Mouse (Mus musculus) cerebellum, adult 11 months (tissue): ENCODE measurements around the gene Cchcr1.

Experiments used
- DNase-seq: peaks from one replicate; pipeline ENCODE4 v3.0.0; 2022

Cchcr1 gene

GRCm38 (mm10) chr17:35515911-35516640, 824 bp upstream of the Cchcr1 start:
- peak; percentile 15 for DNase-seq

- no peak for DNase-seq
Measured at GRCm38 (mm10) chr17:35517526-35517925, 626 bp downstream of the Cchcr1 start.

GRCm38 (mm10) chr17:35524354-35524753, 7.5 kb downstream of the Cchcr1 start:
- DNase-seq: no peak

- no peak for DNase-seq
Measured at GRCm38 (mm10) chr17:35526644-35527043, 9.7 kb downstream of the Cchcr1 start.

- DNase-seq: no peak
Measured at GRCm38 (mm10) chr17:35532360-35532759, 15.5 kb downstream of the Cchcr1 start.

- DNase-seq: no peak
Measured at GRCm38 (mm10) chr17:35532901-35533300, 16.0 kb downstream of the Cchcr1 start, which contains the start of gene Psors1c2. Gene Psors1c2, plus strand, starts transcription at chr17:35533201.

- DNase-seq: peak; percentile 73
Measured at GRCm38 (mm10) chr17:35534343-35534742, 17.4 kb downstream of the Cchcr1 start.

- no peak for DNase-seq
Measured at GRCm38 (mm10) chr17:35537421-35537820, 20.5 kb downstream of the Cchcr1 start.

GRCm38 (mm10) chr17:35538476-35538875, 21.6 kb downstream of the Cchcr1 start:
- no peak for DNase-seq

GRCm38 (mm10) chr17:35539540-35539939, 22.6 kb downstream of the Cchcr1 start:
- DNase-seq: no peak

- no peak for DNase-seq
Measured at GRCm38 (mm10) chr17:35542761-35543411, 26.0 kb downstream of the Cchcr1 start.

GRCm38 (mm10) chr17:35543412-35543861, 26.5 kb downstream of the Cchcr1 start:
- DNase-seq: no peak

- no peak for DNase-seq
Measured at GRCm38 (mm10) chr17:35544001-35544400, 27.1 kb downstream of the Cchcr1 start.

- peak; percentile 47 for DNase-seq
Measured at GRCm38 (mm10) chr17:35544680-35545079, 27.8 kb downstream of the Cchcr1 start.

- DNase-seq: no peak
Measured at GRCm38 (mm10) chr17:35547465-35547864, 30.6 kb downstream of the Cchcr1 start.

GRCm38 (mm10) chr17:35548636-35549035, 31.7 kb downstream of the Cchcr1 start:
- DNase-seq: no peak

- peak; percentile 77 for DNase-seq
Measured at GRCm38 (mm10) chr17:35549437-35550142, 32.7 kb downstream of the Cchcr1 start.

GRCm38 (mm10) chr17:35550143-35550494, 33.2 kb downstream of the Cchcr1 start:
- DNase-seq: no peak

GRCm38 (mm10) chr17:35550871-35551270, 34.0 kb downstream of the Cchcr1 start:
- DNase-seq: no peak

- DNase-seq: no peak
Measured at GRCm38 (mm10) chr17:35551881-35552414, 35.0 kb downstream of the Cchcr1 start, which contains the start of gene Cdsn. Gene Cdsn, plus strand, starts transcription at chr17:35552128.

- no peak for DNase-seq
Measured at GRCm38 (mm10) chr17:35554321-35554720, 37.4 kb downstream of the Cchcr1 start.

- no peak for DNase-seq
Measured at GRCm38 (mm10) chr17:35554761-35555397, 38.0 kb downstream of the Cchcr1 start.
